Mouse (Mus musculus) heart, postnatal 0 days (tissue): ENCODE results near the gene Agap1. TPM values are rescaled to one million over a fixed set of nuclear protein-coding genes. Genes with fewer than 3 reads are reported as not detected.

ENCODE experiments used
- ATAC-seq: fragments of 200-750 bp; cut with Nextera tagmentation; 2 replicates; pipeline ENCODE4 v1.8.0; 2017; ENCODE audit warnings: low read depth, moderate number of reproducible peaks, moderate library complexity; ENCODE audit not compliant: insufficient read depth
- DNase-seq: peaks from one replicate; pipeline ENCODE4 v3.0.0-alpha.2; 2016; ENCODE audit warnings: low spot score
- H3K27ac ChIP-seq: fragments of 300-500 bp; sonication (generic); 2 replicates; pipeline ENCODE4 v1.5.1; 2014; ENCODE audit warnings: low read depth, mild to moderate bottlenecking
- H3K27me3 ChIP-seq: fragments of 300-500 bp; sonication (generic); 2 replicates; pipeline ENCODE4 v1.6.1; 2014; ENCODE audit warnings: low read length, mixed read lengths; ENCODE audit not compliant: control insufficient read depth, insufficient read depth
- H3K36me3 ChIP-seq: fragments of 300-500 bp; sonication (generic); replicated peaks from 2 replicates; pipeline ENCODE4 v1.6.1; 2014; ENCODE audit warnings: low read length, mixed read lengths; ENCODE audit not compliant: control insufficient read depth, insufficient read depth
- H3K4me1 ChIP-seq: fragments of 300-500 bp; sonication (generic); 2 replicates; pipeline ENCODE4 v1.6.1; 2014; ENCODE audit warnings: antibody characterized with exemption; ENCODE audit not compliant: control insufficient read depth, insufficient read depth
- H3K4me2 ChIP-seq: fragments of 300-500 bp; sonication (generic); 2 replicates; pipeline ENCODE4 v1.6.1; 2014; ENCODE audit warnings: low read depth, mild to moderate bottlenecking, low read length, moderate library complexity
- H3K4me3 ChIP-seq: fragments of 300-500 bp; sonication (generic); 2 replicates; pipeline ENCODE4 v1.5.1; 2014; ENCODE audit warnings: low read depth, low read length
- H3K9ac ChIP-seq: fragments of 300-500 bp; sonication (generic); replicated peaks from 2 replicates; pipeline ENCODE4 v1.6.1; 2014; ENCODE audit warnings: low read depth, low read length, mixed read lengths
- H3K9me3 ChIP-seq: fragments of 300-500 bp; sonication (generic); replicated peaks from 2 replicates; pipeline ENCODE4 v1.6.1; 2016; ENCODE audit warnings: low read length; ENCODE audit not compliant: control insufficient read depth
- CTCF ChIP-seq: IDR thresholded peaks from 2 replicates; pipeline ENCODE4 v1.5.1; 2016; ENCODE audit warnings: antibody characterized with exemption, control low read depth, low read depth
- EP300 ChIP-seq: IDR thresholded peaks from 2 replicates; pipeline ENCODE4 v1.6.1; 2016; ENCODE audit warnings: antibody characterized with exemption, low read depth
- WGBS: fragments of 180-500 bp; shearing (Covaris S2); extraction: QIAGEN DNeasy Blood & Tissue Kit; methylation state at CpG from one replicate; pipeline ENCODE4 v1.1.7; 2014; 5-methylcytosine and 5-hydroxymethylcytosine counted together
- polyA plus RNA-seq: library from polyadenylated mRNA; unstranded; fragments of >200 nt; fragmentation: Nextera tagmentation; extraction: Ambion mirVana; gene quantifications from 2 replicates; pipeline ENCODE4 v1.2.1, GENCODE M21; 2015
- total RNA-seq: library from RNA; depleted of rRNA; stranded (reverse); fragments of >200 nt; gene quantifications from 2 replicates; pipeline ENCODE4 v1.2.3, GENCODE M21; 2014; ENCODE audit warnings: low replicate concordance

The Agap1 gene
- total and polyA plus RNA-seq, 2 experiments from 2014 or later = 6.1 to 21.0 TPM

GRCm38 (mm10) chr1:89694916-89695315 is 240.3 kb downstream of the Agap1 start:
- no peak for TF ChIP-seq EP300
- TF ChIP-seq CTCF = no peak
- 47% methylated on average over 5 of the region's 5 CpGs for WGBS
- ATAC-seq = no peak
- H3K36me3 ChIP-seq = no peaks in the 10 kb centered on the region
- no peak overlapping the region for H3K27ac ChIP-seq
- H3K4me1 ChIP-seq = peaks cover 21% of the 10 kb centered on the region; the same call in 1 of the 2 replicates
- no peak overlapping the region for H3K9ac ChIP-seq
- H3K4me3 ChIP-seq = no peak overlapping the region
- H3K27me3 ChIP-seq = no peaks in the 10 kb centered on the region
- no peak overlapping the region for H3K4me2 ChIP-seq
- no peaks in the 10 kb centered on the region for H3K9me3 ChIP-seq
- no peak for DNase-seq

GRCm38 (mm10) chr1:89697241-89697640 is 242.6 kb downstream of the Agap1 start:
- ATAC-seq (no peak), DNase-seq (no peak)
- TF ChIP-seq EP300 = no peak
- no peak for TF ChIP-seq CTCF
- no peak overlapping the region for H3K9ac ChIP-seq
- 80% methylated on average over 2 of the region's 2 CpGs for WGBS
- no peak overlapping the region for H3K4me3 ChIP-seq
- H3K9me3 ChIP-seq = no peaks in the 10 kb centered on the region
- no peaks in the 10 kb centered on the region for H3K27me3 ChIP-seq
- H3K27ac ChIP-seq = no peak overlapping the region
- H3K4me2 ChIP-seq = no peak overlapping the region
- 0 out of 2 replicates have a peak, but pooled peaks cover 5% of the 10 kb centered on the region for H3K36me3 ChIP-seq
- H3K4me1 ChIP-seq = peaks cover 16% of the 10 kb centered on the region; the same call in 1 of the 2 replicates

GRCm38 (mm10) chr1:89700166-89700565 is 245.6 kb downstream of the Agap1 start:
- 86% methylated on average over 9 of the region's 9 CpGs for WGBS

GRCm38 (mm10) chr1:89701162-89701730 is 246.6 kb downstream of the Agap1 start:
- H3K9ac ChIP-seq = no peak overlapping the region
- no peaks in the 10 kb centered on the region for H3K27me3 ChIP-seq
- TF ChIP-seq EP300 (no peak), CTCF (no peak)
- WGBS = 86% methylated on average over 5 of the region's 5 CpGs
- ATAC-seq = no peak
- H3K4me3 ChIP-seq = no peak overlapping the region
- 0 out of 2 replicates have a peak, but pooled peaks cover 5% of the 10 kb centered on the region for H3K36me3 ChIP-seq
- H3K9me3 ChIP-seq = no peaks in the 10 kb centered on the region
- no peak overlapping the region for H3K27ac ChIP-seq
- H3K4me1 ChIP-seq = peaks cover 16% of the 10 kb centered on the region; the same call in 1 of the 2 replicates
- DNase-seq = no peak
- no peak overlapping the region for H3K4me2 ChIP-seq

More at GRCm38 (mm10) chr1:89700166-89700565, 245.6 kb downstream of the Agap1 start:
- Histone ChIP-seq H3K27ac (no peak overlapping the region), H3K4me2 (no peak overlapping the region), H3K4me1 (peaks cover 17% of the 10 kb centered on the region; the same call in 1 of the 2 replicates), H3K36me3 (0 out of 2 replicates have a peak, but pooled peaks cover 5% of the 10 kb centered on the region), H3K9ac (no peak overlapping the region), H3K4me3 (no peak overlapping the region), H3K27me3 (no peaks in the 10 kb centered on the region), H3K9me3 (no peaks in the 10 kb centered on the region)
- DNase-seq (no peak), ATAC-seq (no peak)
- TF ChIP-seq EP300 (no peak), CTCF (no peak)

- Histone ChIP-seq H3K4me2 (no peak overlapping the region), H3K9ac (no peak overlapping the region), H3K4me3 (no peak overlapping the region), H3K36me3 (0 out of 2 replicates have a peak, but pooled peaks cover 5% of the 10 kb centered on the region), H3K27me3 (no peaks in the 10 kb centered on the region), H3K9me3 (no peaks in the 10 kb centered on the region), H3K27ac (no peak overlapping the region), H3K4me1 (peaks cover 16% of the 10 kb centered on the region; the same call in 1 of the 2 replicates)
- DNase-seq (peak; percentile 39), ATAC-seq (peak; percentile 81)
- no peak for TF ChIP-seq CTCF
- TF ChIP-seq EP300 = no peak
- WGBS = 14% methylated on average over 13 of the region's 13 CpGs
These were observed 248.7 kb downstream of the Agap1 start for GRCm38 (mm10) chr1:89703294-89703693.
